Mouse (Mus musculus): Measurements from ENCODE around the gene Lrig2.

The Lrig2 gene

GRCm38 (mm10) chr3:104510771-104511429 lies 818 bp downstream of the Lrig2 start:
- no peak for DNase-seq (ENCODE audit: low spot score)

DNA sequence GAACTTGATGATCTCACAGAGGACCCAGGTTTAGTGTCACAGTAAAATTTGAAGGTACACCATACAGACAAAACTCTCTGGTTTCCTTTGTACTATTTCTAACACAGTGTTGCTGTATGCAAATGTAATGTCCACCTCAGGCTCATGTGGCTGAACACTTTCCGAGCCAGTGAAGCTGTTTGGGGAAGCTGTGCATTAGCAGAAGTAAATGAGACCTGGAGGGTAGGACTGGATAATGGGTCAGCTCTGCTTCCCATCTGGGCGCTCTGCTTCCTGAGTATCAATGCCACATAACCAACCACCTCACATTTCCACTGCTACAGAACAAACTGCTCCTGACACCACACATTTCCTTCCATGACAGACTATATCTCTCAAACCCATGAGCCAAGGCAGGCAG lies 10.1 kb downstream of the Lrig2 start:
- DNase-seq (ENCODE audit: low spot score) = no peak

- no peak for DNase-seq (ENCODE audit: low spot score)
Observed at GRCm38 (mm10) chr3:104500881-104501280, 10.8 kb downstream of the Lrig2 start.

DNA sequence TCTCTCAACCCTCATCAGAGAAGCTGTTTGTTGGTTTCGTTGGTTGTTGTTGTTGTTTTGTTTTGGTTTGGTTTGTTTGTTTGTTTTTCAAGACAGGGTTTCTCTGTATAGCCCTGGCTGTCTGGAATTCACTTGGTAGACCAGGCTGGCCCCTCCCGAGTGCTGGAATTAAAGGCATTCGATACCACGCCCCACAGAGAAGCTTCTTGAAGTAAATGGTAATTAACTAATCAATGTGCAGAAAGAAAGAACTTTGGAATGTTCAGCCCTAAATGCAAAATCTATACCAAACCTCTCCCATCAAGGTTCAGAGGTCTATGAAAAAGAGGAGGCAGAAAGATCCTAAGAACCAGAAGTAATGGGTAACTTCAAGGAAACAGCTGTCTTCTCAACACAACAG lies 15.5 kb downstream of the Lrig2 start:
- DNase-seq (ENCODE audit: low spot score) = no peak

GRCm38 (mm10) chr3:104480946-104481719 lies 30.6 kb downstream of the Lrig2 start:
- no peak for DNase-seq (ENCODE audit: low spot score)

GRCm38 (mm10) chr3:104478056-104478455 lies 33.7 kb downstream of the Lrig2 start:
- no peak for DNase-seq (ENCODE audit: low spot score)

DNA sequence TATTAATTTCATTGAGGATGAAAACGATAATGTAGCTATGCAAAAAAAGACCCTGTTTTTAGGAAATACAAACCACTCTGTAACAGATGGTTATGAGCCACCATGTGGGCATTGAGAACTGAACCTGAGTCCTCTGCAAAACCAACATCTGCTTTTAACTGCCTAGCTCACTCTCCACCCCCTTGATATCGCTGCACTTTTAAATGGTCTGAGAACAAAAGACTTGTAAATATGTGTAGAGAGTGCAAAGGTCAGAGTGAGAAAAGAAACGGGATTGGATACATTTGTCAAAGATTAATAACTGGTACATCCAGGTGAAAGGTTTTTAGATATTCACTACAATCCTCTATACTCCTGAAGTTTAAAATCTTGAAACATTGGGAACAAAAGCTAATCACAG lies 42.3 kb downstream of the Lrig2 start:
- peak; percentile 1 for DNase-seq (ENCODE audit: low spot score)

DNA sequence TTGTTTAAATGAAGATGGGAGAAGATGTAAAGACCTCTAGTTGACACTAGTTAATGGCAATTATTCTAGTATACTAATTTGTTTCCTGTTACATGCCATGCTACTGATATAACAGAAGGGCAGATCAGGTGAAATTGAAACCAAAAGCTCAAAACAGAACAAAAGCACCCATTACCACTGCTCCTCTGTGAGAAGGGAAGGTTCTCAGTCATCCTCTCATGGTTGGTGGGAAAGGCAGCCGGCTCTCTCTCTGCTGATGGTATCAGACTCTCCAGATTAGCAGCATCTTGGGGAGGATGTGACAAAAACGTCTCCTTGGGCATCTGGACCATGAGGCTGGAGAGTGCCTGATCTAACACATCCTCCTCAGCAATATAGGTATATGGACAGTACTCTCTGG lies 50.5 kb downstream of the Lrig2 start:
- no peak for DNase-seq (ENCODE audit: low spot score)

- DNase-seq (ENCODE audit: low spot score) = no peak
Observed at GRCm38 (mm10) chr3:104458588-104458987, 53.1 kb downstream of the Lrig2 start.

GRCm38 (mm10) chr3:104455506-104456275 lies 56.0 kb downstream of the Lrig2 start:
- no peak for DNase-seq (ENCODE audit: low spot score)

GRCm38 (mm10) chr3:104447240-104447639 lies 64.5 kb downstream of the Lrig2 start:
- DNase-seq (ENCODE audit: low spot score) = no peak

GRCm38 (mm10) chr3:104446689-104447088 lies 65.0 kb downstream of the Lrig2 start:
- no peak for DNase-seq (ENCODE audit: low spot score)

DNA sequence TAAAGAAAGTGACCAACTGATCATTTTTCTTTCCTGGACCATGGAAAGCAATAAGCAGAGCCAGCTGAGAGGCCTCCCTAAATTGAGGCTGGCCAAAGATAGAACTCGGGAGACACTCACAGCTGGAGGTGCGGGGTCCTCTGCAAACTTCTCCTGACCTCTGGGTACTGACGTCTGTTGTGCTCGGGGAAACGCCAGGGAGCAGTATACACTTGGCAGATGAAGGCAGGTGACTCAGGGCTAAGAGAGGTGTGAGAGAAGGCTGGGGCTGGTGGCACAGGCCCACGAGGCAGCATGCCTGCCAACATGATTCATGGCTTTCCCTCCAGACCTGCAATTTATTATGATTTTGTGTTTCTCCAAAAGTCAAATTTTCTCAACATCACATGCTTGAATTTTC lies 66.1 kb downstream of the Lrig2 start:
- DNase-seq (ENCODE audit: low spot score) = no peak

GRCm38 (mm10) chr3:104444946-104445460 lies 66.7 kb downstream of the Lrig2 start:
- DNase-seq (ENCODE audit: low spot score) = no peak

DNA sequence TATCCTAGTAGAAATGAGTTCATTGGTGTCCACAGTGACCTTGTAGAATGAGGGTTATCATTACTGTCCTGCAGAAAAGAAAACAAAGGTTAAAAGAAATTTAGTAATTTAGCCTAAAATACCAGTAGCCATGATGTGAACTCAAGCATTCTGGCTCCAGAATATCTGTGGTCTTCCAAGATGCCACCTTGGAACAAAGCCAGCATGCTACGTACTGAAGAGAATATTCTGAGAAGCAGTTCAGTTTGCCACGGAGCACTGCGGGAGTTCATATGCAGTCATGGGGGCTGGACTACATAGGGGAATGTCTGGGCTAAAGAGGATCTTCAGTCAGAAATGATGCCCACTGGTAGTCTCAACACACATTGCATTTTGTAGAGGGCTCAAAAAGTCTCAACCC lies 67.6 kb downstream of the Lrig2 start:
- DNase-seq (ENCODE audit: low spot score) = no peak

DNA sequence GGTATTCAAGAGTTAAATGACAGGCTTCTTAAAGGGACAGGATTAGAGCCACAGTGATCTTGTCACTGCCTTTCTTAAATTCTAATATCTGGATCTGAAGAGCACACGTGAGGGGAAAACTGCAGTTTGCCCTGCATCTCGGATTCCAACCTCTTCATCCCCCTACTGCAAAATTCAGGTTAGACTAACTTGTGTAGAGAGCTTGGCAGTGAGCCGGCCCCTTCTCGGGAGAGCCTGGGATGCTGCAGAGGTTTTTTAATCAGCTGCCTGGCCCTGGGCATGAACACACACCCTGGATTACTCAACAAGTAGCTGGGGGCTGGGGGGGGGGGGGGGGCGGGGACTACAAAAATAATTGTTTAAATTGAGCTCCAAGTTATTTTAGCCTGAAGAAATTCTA lies 69.4 kb downstream of the Lrig2 start:
- DNase-seq (ENCODE audit: low spot score) = no peak

DNA sequence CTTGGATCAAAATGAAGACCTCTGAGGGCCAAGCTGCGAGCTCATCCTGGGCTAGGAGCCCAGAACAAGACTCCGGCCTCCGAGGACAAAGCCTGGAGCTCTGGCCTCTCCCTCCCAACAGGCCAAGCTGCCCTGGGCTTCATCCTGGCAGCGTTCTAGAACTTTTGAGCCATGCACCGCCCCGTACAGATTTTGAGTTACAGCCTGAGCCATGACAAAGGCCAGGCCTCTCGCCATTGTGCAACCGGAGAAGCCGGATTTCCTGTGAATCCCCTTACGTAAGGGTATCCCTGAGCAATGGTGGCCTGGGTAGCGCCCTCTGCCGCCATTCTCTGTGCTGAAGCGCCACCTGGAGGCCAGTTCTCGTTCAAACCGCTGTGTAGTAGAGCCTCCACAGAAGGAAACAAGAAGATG lies 69.8 kb downstream of the Lrig2 start:
- peak; percentile 97 for DNase-seq (ENCODE audit: low spot score)

GRCm38 (mm10) chr3:104441435-104441834 lies 70.3 kb downstream of the Lrig2 start:
- no peak for DNase-seq (ENCODE audit: low spot score)

DNA sequence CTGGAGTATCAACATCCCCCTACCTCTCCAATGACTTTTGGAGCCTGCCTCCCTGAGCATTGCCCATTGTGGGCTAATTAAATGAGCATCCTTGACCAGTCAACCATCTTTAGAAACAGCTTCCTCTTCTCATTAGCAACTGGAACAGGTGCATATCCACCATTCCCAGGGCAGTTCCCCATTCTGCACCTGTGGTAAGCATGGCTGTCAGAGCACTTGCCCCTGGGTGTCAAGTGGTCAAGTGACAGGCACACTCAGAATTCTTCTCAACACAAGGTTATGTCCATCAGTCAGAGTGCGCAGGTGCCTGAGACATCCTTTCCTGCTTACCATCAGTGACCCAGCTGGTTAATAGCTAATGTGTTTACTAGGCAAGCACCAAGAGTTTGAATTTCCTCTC lies 72.9 kb downstream of the Lrig2 start:
- DNase-seq (ENCODE audit: low spot score) = no peak

GRCm38 (mm10) chr3:104437576-104437975 lies 74.1 kb downstream of the Lrig2 start:
- DNase-seq (ENCODE audit: low spot score) = no peak

DNA sequence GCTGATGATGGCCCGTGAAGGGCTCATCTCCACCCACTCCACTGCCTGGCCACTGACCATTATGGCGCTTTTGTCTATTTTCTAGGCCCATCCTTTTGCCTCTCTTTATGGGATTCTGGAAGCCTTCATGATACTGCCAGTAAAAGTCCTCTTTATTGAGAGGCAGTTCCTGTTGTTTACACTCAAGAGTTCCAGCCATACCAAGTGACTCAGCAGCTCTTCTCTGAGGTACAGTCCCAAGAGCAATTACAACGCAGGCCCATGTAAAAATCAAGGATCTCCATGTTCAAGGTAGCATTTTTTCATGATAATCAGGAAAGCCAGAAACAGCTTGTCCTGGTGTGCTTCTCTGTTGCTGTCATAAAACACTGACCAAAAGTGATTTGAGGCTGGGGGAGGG lies 75.8 kb downstream of the Lrig2 start:
- DNase-seq (ENCODE audit: low spot score) = no peak

DNA sequence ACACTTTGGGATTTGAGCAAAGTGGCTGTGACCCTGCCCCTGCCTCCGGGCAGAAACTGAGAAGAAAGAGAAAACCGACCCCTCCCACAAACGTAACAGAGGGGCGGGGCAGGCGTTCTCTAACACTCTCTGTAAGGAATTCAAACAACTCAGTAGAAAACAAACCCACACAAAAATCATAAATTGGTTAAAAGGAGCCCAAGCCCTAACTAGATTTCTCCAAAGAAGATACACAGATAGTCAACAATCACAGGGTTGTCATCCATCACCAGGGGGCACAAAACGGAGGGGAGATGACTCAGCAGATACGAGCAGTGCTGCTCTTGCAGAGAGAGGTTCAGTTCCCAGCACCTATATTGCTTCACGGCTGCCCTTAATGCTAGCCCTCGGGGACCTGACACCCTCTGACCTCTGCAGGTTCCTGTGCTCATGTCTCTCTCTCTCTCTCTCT lies 77.4 kb downstream of the Lrig2 start:
- peak; percentile 78 for DNase-seq (ENCODE audit: low spot score)

DNA sequence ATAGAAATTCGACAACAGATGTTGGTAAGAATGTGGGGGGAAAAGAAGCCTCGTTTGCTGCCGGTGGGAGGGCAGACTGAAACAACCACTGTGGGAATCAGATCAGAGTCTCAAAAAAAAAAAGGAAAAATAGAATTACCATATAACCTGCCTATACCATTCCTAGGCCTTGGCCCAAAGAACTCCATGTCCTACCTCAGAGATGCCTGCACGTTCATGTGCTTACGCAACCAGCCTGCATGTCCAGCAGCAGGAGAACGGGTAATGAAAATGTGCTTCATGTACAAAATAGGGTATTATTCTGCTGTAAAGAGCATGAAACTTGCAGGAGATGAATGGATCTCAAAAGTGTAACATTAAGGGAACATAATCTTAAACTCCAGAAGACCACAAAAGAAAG lies 79.1 kb downstream of the Lrig2 start:
- DNase-seq (ENCODE audit: low spot score) = no peak
